Mouse (Mus musculus): ENCODE data around the gene Oas1e. TPM values are rescaled to one million over a fixed set of nuclear protein-coding genes. Genes with fewer than 3 reads are reported as not detected.
A peak's percentile ranks its signal among the peaks of the same experiment; 100 is the strongest.
"Not testable (repeated sequence)": the region's sequence is repeated elsewhere in the genome, so short reads cannot be mapped to it uniquely, and the experiment has no call there.

Oas1e gene
- total RNA-seq (2021), result not detected
- long read RNA-seq, experiment 1, result 0 reads
- long read RNA-seq, experiment 2, result 0 reads

DNA sequence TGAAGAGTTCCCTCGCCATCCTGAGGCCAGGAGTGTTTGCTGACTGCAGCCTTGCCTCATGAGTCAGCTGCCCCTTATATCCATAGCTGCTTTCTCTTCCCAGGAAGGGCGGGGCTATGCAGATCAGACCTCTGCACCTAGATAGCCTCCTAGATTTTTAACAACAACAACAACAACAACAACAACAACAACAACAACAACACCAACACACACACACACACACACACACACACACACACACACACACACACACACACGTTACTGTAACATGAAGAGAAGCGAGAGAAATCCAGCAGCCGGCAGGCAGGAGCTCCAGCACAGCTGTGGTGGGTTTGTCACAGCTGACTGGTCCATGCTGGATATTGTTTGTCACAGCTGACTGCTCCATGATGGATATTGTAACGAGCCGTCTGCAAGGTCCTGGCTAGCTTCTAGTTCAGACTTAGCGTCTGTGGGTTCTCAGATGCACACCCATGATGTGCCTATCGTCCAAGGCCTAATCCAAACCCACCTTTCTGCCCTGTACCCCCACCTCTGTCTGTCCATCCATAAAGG lies at the start of gene Oas1e:
Oas1e (minus strand) TSS at position 51 of the 555 bp plus-strand sequence.
- DNase-seq (ENCODE audit: low spot score in 2 of 2), result not testable (repeated sequence)

DNA sequence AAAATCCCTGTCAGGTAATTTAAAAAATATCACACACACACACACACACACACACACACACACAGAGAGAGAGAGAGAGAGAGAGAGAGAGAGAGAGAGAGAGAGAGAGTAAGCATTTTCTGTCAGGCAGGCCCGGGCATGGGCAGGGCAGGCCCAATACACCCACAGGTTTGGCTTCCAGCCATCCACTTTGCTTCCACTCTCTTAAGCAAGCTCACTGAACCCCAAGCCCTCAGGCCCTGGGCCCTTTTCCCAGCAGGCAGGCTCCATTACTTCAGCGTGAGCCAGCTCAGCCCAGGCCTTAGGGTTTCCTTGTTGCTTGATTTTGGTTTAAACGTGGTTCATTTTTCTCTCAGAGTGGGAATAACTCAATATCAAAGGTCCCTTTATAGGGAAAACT lies 49.4 kb upstream of the Oas1e start:
- DNase-seq (ENCODE audit: low spot score in 2 of 2), result peak in 1 of 2 experiments; percentile 18

DNA sequence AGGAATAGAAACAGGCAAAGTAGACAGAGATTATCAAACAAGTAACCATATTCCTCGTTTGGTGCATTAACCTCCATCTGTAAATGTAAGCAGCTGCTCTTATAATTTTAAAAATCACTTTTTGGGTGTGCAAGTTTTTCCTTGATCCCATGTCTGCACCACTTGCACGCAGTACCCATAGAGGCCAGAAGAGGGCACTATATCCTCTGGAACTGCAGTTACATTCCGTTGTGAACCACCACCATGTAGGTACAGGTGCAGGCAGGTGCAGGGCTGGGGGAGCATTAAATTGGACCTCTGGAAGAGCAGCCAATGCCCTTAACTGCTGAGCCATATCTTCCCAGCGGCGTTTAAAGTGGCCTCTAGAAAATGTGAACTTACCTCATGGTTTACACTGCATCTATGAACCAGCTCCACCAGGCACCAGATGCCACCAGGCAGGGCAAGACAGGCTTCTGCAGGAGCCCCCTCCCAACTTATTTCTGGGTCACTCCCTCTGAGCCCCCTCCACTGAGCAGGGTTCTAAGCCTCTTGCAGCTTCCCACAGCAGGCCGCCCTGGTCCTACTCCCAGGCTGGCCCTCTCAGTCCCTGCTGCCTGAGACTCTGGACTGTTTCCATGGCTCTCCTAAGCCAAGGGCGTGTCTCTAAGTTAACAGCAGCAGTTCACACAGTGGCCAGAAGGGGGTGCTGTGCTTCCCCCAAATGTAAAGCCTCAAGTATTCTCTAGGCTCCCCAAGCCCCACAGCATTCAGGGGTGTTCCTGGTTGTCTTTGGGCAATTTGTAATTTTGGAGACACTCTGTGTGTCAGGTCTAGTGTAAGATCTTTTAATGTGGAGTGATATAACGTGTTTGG lies 41.6 kb upstream of the Oas1e start:
- DNase-seq (ENCODE audit: low spot score in 2 of 2), result peak; percentile 19 to 24

DNA sequence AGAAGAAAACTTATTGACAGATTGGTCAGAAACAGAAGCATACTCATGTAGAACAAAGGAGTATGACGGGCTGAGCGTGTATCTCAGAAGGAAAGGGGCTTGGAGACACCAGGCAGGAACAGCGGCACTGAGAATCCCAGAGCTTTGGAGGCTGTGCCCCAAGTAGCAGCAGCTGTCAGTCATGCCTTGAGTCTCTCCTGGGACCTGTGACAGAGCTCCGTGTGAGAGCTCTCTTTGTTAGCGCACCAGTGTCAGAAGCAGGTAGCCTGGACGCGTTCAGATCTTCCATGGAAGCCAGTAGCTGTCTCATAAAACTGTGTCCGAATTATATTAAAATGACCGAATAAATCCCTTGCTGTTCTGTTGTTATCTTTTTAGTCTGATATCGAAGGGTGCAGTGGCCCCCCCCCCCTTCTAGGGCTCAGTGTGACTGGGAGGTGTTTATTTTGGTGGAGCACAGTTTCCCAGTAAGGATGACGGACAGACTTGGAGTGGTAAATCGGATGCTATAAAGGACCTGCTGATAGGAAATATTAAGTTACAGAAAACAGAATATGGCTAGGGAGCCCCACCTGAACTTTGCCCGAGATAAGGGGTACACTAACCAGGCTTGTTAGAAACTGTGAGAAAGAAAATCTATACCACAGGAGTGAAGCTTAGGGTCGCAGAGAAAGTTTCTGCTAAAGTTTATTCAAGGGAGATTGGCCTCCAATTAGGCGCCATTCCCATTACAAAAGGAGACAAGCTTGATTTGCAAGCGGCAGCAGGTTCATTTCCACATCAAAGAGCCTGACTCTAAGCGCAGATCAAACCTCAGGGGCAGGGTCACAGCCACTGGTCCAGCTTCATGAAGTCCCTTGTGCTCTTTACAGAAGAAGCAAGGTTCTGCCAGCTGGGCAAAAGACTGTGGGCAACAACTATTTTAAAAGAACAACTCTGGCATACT lies 38.3 kb upstream of the Oas1e start:
- peak in 1 of 2 experiments; percentile 1 for DNase-seq (ENCODE audit: low spot score in 2 of 2)

DNA sequence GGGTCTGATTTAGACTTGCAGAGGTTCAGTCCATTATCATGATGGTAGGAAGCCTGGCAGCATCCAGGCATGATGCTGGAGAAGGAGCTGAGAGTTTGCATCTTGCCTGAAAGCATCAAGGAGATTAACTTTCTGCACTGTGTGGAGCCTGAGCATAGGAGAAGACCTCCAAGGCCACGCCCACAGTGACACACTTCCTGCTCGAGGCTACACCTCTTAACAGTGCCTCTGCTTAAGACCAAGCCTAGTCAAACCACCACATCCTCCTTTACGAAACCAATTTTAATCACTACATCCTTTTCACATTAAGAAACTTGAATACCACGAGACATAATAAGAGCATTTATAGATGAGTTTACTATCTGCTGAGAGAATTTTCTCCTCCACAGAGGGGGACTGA lies 35.7 kb upstream of the Oas1e start:
- DNase-seq (ENCODE audit: low spot score in 2 of 2), result no peak

DNA sequence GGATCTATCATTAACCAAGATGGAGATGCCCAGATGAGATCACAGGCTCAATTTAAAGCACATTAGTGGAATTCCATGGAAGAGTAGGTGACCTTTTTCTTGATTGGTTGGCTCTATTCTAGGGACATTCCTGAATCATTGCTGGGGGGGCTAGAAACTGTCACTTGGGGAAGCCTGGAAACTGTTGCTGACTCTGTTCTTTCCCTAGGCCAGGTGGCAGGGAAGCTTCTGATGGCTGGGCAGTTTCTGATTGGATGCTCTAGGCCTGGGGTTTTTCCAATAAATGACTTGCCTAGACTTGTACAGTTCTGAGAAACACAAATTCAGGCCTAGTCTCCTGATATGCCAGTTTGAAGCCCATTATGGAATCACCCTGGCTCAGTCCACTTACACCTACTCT lies 23.7 kb upstream of the Oas1e start:
- no peak for DNase-seq (ENCODE audit: low spot score in 2 of 2)

DNA sequence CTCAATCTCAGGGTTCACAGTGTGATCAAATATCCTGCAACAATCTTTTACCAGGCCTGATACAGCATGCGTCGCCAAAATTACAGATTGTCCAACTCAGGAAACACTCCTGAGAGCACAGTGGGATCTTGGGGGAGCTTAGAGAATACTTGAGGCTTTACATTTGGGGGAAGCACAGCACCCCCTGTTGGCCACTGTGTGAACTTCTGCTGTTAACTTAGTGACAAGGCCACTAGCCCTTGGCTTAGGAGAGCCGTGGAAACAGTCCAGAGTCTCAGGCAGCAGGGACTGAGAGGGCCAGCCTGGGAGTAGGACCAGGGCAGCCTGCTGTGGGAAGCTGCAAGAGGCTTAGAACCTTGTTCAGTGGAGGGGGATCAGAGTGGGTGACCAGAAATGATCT lies 20.6 kb upstream of the Oas1e start:
- DNase-seq (ENCODE audit: low spot score in 2 of 2), result no peak

DNA sequence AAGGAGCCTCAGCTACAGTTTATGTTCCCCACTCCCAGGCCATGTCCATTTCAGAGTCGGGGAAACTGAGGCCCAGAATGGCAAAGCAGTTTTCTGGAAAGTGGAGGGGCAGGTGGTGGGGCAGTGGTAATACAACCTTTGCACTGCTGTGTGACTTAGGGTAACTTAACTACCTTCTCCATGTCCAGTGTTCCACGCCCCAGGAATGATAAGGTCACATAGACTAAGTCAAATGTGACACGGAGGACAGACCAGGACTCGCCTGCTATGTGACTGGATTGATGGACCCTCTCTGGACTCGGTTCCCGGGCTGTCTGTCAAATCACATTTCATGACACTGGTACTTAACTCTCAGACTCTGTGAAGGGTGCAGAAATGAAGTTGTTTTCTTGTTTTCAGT lies 17.7 kb upstream of the Oas1e start:
- no peak for DNase-seq (ENCODE audit: low spot score in 2 of 2)

DNA sequence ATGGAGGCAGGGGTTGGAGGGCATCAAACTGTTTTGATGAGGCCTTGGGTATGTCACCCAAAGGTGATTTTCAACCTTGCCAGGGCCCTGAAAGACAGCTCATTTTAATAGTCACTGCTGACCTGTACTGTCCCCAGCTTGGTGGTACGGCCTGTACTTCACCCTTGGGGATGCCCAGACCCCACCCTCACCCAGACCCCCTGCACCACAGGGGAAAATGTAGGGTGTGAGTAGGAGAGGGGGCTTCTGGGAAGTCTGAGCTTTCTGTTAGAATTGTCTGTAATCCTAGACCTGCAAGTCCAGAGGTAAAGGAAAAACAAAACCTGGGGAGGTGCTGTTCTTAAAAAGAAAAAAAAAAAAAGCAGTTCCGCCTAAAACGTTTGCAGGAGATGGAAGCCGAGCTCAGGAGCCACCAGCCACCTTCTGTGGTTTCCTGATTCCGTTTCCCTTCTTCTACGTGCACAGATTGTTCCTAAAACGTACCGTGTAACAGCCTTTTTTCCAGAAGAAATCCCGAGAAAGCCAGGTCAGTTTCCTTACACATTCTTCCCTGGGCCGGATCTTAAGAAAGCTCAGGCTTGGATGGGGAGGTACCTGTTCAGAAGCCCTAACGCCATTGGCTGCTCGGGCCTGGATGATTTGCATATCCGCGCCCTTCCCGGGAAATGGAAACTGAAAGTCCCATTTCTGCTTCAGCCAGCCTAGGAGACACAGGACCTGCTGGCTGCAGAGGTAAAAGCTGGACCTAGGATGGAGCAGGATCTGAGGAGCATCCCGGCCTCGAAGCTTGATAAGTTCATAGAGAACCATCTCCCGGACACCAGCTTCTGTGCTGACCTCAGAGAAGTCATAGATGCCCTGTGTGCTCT lies 16.9 kb upstream of the Oas1e start, which contains the start of gene Oas1c:
Oas1c (minus strand) TSS at position 564 of the 869 bp plus-strand sequence.
- DNase-seq (ENCODE audit: low spot score in 2 of 2), result peak; percentile 47 to 70

DNA sequence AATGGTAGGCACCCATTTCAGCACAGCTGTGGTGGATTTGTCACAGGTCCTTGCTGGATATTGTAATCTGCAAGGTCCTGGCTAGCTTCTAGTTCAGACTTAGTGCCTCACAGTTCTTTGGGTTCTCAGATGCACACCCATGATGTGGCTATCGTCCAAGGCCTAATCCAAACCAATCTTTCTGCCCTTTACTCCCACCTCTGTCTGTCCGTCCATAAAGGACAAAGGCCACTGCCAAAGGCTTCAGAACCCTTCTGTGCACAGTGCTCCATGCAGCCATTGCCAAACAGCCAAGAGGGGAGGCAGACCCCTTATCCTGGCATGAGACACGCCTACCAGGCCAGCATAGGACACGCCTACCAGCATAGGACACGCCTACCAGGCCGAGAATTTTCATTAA lies 13.8 kb upstream of the Oas1e start:
- DNase-seq (ENCODE audit: low spot score in 2 of 2), result no peak

DNA sequence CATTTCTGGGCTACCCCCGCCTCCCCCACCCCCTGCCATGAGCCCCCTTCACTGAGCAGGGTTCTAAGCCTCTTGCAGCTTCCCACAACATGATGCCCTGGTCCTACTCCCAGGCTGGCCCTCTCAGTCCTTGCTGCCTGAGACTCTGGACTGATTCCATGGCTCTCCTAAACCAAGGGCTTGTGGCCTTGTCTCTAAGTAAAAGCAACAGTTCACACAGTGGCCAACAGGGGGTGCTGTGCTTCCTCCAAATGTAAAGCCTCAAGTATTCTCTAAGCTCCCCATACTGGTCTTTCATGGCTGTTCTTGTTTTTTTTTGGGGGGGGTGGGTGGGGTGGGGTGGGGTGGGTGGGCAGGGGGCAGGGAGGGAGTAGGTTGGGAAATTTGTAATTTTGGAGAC lies 11.1 kb upstream of the Oas1e start:
- DNase-seq (ENCODE audit: low spot score in 2 of 2), result peak in 1 of 2 experiments; percentile 35

DNA sequence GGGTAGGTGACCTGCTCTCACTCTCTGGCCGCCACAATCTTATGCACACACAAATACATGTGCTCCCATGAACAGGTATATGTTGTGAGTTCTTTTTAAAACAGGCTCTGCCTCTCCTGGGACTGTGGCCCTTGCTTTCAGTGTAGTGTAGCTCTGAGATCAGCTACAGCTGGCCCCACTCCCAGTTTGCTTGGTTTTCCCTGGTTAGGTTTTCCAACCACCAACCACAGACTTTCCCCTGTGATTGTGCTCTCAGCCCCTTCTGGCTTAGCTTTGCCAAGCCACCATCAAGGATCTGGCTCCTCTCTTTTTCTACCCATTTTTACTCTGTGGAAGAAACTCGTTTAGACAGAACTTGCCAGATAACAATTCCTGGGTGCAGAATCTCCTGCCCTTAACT lies 8.3 kb upstream of the Oas1e start:
- no peak for DNase-seq (ENCODE audit: low spot score in 2 of 2)

DNA sequence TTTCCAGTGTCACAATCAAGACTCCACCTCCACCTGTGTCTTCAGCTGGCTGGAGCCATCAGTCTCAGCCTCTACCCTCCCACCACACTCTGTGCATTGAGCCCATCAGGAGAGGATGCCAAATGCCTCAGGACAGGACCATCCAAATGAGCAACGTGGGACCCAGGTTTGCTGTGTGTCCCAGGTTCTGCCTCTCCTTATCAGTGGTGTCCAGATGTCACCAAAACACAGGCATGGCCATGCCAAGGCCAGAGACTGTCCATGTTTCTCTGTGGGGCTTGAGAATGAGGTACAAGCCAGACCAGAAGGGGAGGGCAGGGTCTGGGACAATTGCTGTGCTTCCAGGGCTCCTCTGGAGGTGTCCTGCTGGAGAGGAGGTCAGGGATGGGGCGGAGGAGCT lies 3.6 kb upstream of the Oas1e start:
- not testable (repeated sequence) for DNase-seq (ENCODE audit: low spot score in 2 of 2)

DNA sequence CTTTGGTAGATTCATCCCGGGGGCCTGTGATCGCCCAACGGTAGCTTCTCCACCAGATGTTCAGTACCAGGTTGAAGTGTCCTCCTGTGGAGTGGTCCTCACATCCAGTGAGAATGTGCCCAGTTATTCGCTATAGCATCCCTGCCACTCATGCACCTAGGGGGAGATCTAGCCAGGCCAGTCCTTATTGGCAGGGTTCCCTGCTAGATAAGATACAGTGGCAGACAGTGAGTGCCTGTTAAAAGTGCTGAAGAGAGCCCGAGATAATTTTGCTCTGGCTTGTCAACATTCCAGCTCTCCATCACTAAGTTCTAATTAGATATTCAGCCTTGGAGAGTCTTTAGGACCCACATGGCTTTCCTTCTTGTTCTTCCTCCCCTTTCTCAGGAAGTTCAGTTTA lies 2.8 kb upstream of the Oas1e start:
- DNase-seq (ENCODE audit: low spot score in 2 of 2), result not testable (repeated sequence)

DNA sequence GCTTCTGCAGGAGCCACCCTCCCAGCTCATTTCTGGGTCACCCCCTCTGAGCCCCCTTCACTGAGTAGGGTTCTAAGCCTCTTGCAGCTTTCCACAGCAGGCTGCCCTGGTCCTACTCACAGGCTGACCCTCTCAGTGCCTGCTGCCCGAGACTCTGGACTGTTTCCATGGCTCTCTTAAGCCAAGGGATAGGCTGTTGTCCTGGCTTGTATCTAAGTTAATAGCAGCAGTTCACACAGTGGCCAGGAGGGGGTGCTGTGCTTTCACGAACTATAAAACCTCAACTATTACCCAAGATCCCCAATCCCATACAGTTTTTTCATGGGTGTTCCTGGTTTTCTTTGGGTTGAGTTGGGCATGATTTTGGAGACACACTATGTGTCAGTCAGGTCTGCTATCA lies 2.3 kb downstream of the Oas1e start:
- DNase-seq (ENCODE audit: low spot score in 2 of 2), result peak; percentile 48 to 56

DNA sequence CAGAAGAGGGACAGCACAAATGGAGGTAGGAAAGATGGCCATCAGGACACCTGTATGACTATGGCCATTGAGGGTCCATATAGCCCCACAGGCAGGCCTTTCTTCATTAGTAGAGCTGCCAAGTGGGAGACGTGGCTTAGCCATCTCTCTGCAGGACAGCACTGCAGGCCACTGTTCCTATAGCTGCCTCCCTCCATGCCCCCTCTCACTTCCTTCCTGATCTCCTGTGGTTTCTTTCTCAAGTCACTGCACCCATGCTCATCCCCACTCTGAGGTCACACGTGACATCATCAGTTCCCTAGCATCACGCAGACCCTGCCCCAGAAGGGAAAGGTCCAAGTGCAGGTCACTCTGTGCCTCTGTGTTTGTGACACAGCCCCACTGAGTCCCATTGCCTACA lies 8.3 kb downstream of the Oas1e start:
- no peak for DNase-seq (ENCODE audit: low spot score in 2 of 2)

DNA sequence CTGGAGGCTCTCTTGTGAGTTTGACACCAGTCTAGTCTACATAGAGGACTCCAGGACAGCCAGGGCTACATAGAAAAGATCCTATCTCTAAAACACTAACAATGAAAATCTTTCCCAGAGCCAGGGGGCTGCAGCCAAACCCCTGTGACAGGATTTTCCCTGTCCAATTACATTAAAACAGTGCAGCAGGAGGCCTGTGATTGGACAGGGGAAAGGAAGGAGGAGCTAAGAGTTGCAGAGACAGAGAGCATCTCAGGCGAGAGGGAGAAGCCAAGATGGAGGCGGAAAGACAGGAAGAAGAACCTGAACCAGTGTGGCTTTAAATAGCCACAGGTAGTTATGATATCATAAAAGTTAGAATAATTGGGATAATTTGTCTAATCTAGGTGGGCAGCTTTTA lies 12.9 kb downstream of the Oas1e start:
- DNase-seq (ENCODE audit: low spot score in 2 of 2), result no peak

DNA sequence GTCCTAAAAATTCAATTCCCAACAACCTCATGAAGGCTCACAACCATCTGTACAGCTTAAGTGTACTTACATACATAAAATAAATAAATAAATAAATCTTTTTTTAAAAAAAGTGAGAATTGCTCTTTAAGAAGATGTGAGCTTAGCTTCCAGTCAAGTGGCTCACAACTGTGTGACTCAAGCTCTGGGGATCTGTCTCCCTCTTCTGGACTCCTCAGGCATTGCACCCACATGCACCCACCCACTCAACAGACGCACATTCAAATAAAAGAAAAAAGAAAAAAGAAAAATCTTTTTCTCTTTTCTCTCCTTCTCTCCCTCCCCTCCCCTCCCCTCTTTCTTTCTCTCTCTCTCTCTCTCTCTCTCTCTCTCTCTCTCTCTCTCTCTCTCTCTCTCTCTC lies 13.7 kb downstream of the Oas1e start:
- no peak for DNase-seq (ENCODE audit: low spot score in 2 of 2)

DNA sequence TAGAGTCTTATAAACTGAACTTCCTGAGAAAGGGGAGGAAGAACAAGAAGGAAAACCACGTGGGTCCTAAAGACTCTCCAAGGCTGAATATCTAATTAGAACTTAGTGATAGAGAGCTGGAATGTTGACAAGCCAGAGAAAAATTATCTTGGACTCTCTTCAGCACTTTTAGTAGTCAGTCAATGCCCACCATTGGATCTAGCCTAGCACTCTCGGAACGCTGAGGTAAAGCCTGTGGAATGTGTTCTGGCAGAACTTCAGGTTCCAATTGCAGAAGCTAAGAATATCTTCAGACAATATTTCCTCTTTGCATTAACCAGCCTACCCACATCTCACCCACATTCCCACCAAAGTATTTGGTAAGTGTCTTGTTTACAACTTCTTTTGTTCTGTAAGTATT lies 15.4 kb downstream of the Oas1e start:
- DNase-seq (ENCODE audit: low spot score in 2 of 2), result peak in 1 of 2 experiments; percentile 9

DNA sequence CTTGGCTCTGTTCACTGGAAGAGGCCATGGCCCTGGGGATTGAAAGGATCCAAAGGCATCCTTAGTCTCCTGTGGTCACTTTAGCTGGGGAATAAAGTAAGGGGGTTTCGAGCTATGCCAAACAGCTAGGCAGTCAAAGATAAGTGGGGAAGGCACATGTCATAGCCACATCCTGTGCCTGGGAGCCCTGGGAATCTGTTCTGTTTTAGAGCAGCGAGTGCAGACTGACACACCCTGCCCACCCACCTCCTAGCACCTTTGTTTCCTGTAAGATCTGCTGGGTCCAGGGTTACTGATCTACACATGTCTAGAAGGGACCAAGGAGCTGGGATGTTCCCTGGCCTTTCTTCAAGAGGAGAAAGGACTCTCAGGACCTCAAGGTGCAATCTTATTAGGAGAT lies 16.4 kb downstream of the Oas1e start:
- DNase-seq (ENCODE audit: low spot score in 2 of 2), result no peak

DNA sequence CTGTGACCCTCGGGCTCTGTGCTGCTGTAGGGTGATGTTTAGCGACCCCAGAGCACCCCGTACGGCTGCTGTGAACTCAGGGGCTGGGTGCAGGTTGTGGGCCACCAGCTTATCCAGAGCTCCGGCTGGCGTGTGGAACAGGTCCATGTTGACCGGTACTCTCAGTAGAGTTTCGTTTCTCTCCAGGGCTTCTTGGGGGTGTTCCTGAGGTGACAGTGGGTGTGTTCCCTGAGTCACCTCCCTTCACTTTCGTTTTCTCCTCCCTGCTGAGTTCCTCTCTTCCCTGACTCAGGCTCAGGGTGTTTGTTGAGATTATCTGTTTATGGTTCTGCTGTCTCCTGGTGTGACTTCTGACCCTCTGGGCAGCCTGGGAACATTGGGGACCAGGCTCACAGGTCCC lies 17.9 kb downstream of the Oas1e start, which contains the start of gene Oas3:
Oas3 (minus strand) TSS at position 184 of the 400 bp plus-strand sequence.
- DNase-seq (ENCODE audit: low spot score in 2 of 2), result no peak

All from layer of hippocampus, postnatal 14 days (tissue).